Mouse (Mus musculus) midbrain, postnatal 0 days (tissue): ENCODE measurements around the gene Rab33a. TPM values are rescaled to one million over a fixed set of nuclear protein-coding genes. Genes with fewer than 3 reads are reported as not detected.

ENCODE experiments used
- ATAC-seq: fragments of 200-750 bp; cut with Nextera tagmentation; 2 replicates; pipeline ENCODE4 v1.8.0; 2017; ENCODE audit warnings: moderate number of reproducible peaks, mild to moderate bottlenecking, moderate TSS enrichment, moderate library complexity; ENCODE audit not compliant: low FRiP score
- DNase-seq: peaks from one replicate; pipeline ENCODE4 v3.0.0-alpha.2; 2015; ENCODE audit warnings: low spot score
- H3K27ac ChIP-seq: fragments of 300-500 bp; sonication (generic); 2 replicates; pipeline ENCODE4 v1.5.1; 2014; ENCODE audit warnings: low read depth, mild to moderate bottlenecking, low read length, mixed read lengths
- H3K27me3 ChIP-seq: fragments of 300-500 bp; sonication (generic); 2 replicates; pipeline ENCODE4 v1.6.1; 2014; ENCODE audit warnings: low read length, control low read depth, mixed read lengths; ENCODE audit not compliant: insufficient read depth
- H3K36me3 ChIP-seq: fragments of 300-500 bp; sonication (generic); 2 replicates; pipeline ENCODE4 v1.6.1; 2014; ENCODE audit warnings: low read length, control low read depth, mixed read lengths; ENCODE audit not compliant: insufficient read depth
- H3K4me1 ChIP-seq: fragments of 300-500 bp; sonication (generic); 2 replicates; pipeline ENCODE4 v1.6.1; 2014; ENCODE audit warnings: mild to moderate bottlenecking, control low read depth, antibody characterized with exemption, low read length, mixed read lengths; ENCODE audit not compliant: insufficient read depth
- H3K4me2 ChIP-seq: fragments of 300-500 bp; sonication (generic); 2 replicates; pipeline ENCODE4 v1.6.1; 2014; ENCODE audit warnings: low read depth, mild to moderate bottlenecking, low read length, mixed read lengths; ENCODE audit not compliant: poor library complexity, severe bottlenecking
- H3K4me3 ChIP-seq: fragments of 300-500 bp; sonication (generic); 2 replicates; pipeline ENCODE4 v1.5.1; 2014; ENCODE audit warnings: low read depth, mild to moderate bottlenecking, low read length, moderate library complexity
- H3K9ac ChIP-seq: fragments of 300-500 bp; sonication (generic); replicated peaks from 2 replicates; pipeline ENCODE4 v1.6.1; 2014; ENCODE audit warnings: mild to moderate bottlenecking, low read length, moderate library complexity, mixed read lengths; ENCODE audit not compliant: poor library complexity, severe bottlenecking
- H3K9me3 ChIP-seq: fragments of 300-500 bp; sonication (generic); 2 replicates; pipeline ENCODE4 v1.6.1; 2016; ENCODE audit warnings: low read length, control low read depth
- CTCF ChIP-seq: IDR thresholded peaks from 2 replicates; pipeline ENCODE4 v1.5.1; 2016; ENCODE audit warnings: antibody characterized with exemption, mild to moderate bottlenecking
- WGBS: fragments of 180-500 bp; shearing (Covaris S2); extraction: QIAGEN DNeasy Blood & Tissue Kit; methylation state at CpG from one replicate; pipeline ENCODE4 v1.1.7; 2014; 5-methylcytosine and 5-hydroxymethylcytosine counted together
- polyA plus RNA-seq: library from polyadenylated mRNA; unstranded; fragments of >200 nt; fragmentation: Nextera tagmentation; extraction: Ambion mirVana; gene quantifications from 2 replicates; pipeline ENCODE4 v1.2.1, GENCODE M21; 2015
- total RNA-seq: library from RNA; depleted of rRNA; stranded (reverse); fragments of >200 nt; gene quantifications from 2 replicates; pipeline ENCODE4 v1.2.3, GENCODE M21; 2014; rRNA removed

Rab33a gene
- total and polyA plus RNA-seq, 2 experiments from 2014 or later = 56.7 to 83.5 TPM

DNA sequence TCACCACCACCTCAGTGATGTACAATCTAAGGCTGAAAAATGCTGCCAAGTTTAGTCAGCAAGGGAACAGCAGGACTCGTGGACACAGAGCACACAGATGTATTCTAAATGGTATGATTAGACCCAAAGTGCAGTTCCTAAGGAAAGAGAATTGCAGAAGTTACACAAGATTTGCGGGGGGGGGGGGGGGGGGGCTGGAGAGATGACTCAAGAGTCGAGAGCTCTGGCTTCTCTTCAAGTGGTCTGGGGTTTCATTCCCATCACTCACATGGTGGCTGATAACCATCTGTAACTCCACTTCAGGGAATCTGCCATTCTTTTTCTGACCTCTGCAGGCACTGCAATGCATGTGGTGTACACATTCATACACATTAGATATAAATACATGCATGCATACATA is 7.3 kb downstream of the Rab33a start:
- DNase-seq = no peak
- Histone ChIP-seq H3K27me3 (no peaks in the 10 kb centered on the region), H3K4me3 (no peak overlapping the region), H3K9me3 (no peaks in the 10 kb centered on the region), H3K4me2 (no peak overlapping the region), H3K9ac (no peak overlapping the region), H3K4me1 (no peaks in the 10 kb centered on the region), H3K27ac (no peak overlapping the region), H3K36me3 (no peaks in the 10 kb centered on the region)
- TF ChIP-seq CTCF = no peak
- WGBS = 70% methylated on average over 1 of the region's 3 CpGs
- ATAC-seq = no peak

DNA sequence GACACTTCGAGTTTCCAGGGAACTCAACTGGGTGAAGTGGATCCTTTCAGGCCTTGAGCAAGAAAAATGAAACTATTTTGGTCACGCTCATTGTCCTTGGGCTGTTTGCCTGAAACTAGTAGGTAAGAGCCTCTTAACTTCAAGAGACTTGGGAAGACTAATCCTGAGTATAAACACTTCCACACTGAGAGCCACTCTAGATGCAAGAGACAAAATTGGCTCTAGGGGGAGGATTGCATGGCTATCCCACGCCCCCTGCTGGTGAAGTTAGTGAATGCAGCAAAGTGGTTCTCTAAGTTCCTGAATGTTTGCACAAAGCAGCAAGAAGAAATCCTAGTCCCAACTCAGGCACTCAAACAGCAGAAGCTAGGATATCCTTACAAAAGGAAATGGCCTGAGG is 13.1 kb downstream of the Rab33a start:
- Histone ChIP-seq H3K36me3 (no peaks in the 10 kb centered on the region), H3K9me3 (no peaks in the 10 kb centered on the region), H3K27me3 (no peaks in the 10 kb centered on the region), H3K27ac (no peak overlapping the region), H3K4me3 (no peak overlapping the region), H3K4me1 (no peaks in the 10 kb centered on the region), H3K4me2 (no peak overlapping the region), H3K9ac (no peak overlapping the region)
- peak; percentile 78 for DNase-seq
- peak; percentile 86 for TF ChIP-seq CTCF
- WGBS = 26% methylated on average over 3 of the region's 3 CpGs
- no peak; the same call in 1 of the 2 replicates for ATAC-seq

Other genes with a start within 250 kb of the Rab33a start
- gene Bcorl1, start 177.9 kb upstream of the Rab33a start, total RNA-seq = 10.5 and 13.5 TPM in 2 replicates
- gene Bcorl1, start 177.9 kb upstream of the Rab33a start, polyA plus RNA-seq = 4.6 and 4.7 TPM in 2 replicates
- gene Elf4, start 56.2 kb upstream of the Rab33a start, total RNA-seq = 0.99 and 1.2 TPM in 2 replicates
- 0.22 and 0.23 TPM in 2 replicates for gene Elf4, start 56.2 kb upstream of the Rab33a start, polyA plus RNA-seq
- 9.2 and 9.8 TPM in 2 replicates for gene Aifm1, start 5.7 kb upstream of the Rab33a start, total RNA-seq
- 25.1 and 26.1 TPM in 2 replicates for gene Aifm1, start 5.7 kb upstream of the Rab33a start, polyA plus RNA-seq
- gene Zfp280c, start 75.2 kb downstream of the Rab33a start, total RNA-seq = 16.9 and 28.3 TPM in 2 replicates
- 8.6 and 9.5 TPM in 2 replicates for gene Zfp280c, start 75.2 kb downstream of the Rab33a start, polyA plus RNA-seq
- 21.3 and 29.3 TPM in 2 replicates for gene Slc25a14, start 104.1 kb downstream of the Rab33a start, total RNA-seq
- gene Slc25a14, start 104.1 kb downstream of the Rab33a start, polyA plus RNA-seq = 47.1 and 49.3 TPM in 2 replicates
- not detected in 2 replicates for gene Gpr119, start 155.2 kb downstream of the Rab33a start, total RNA-seq
- gene Gpr119, start 155.2 kb downstream of the Rab33a start, polyA plus RNA-seq = not detected in 2 replicates
- 5.5 and 7.3 TPM in 2 replicates for gene Rbmx2, start 175.7 kb downstream of the Rab33a start, total RNA-seq
- gene Rbmx2, start 175.7 kb downstream of the Rab33a start, polyA plus RNA-seq = 28.7 and 29.0 TPM in 2 replicates